Mouse (Mus musculus) midbrain, postnatal 0 days (tissue): Measurements from ENCODE around the gene Itpkb. TPM values are rescaled to one million over a fixed set of nuclear protein-coding genes. Genes with fewer than 3 reads are reported as not detected.

Source experiments
- ATAC-seq: fragments of 200-750 bp; cut with Nextera tagmentation; 2 replicates; pipeline ENCODE4 v1.8.0; 2017; ENCODE audit warnings: moderate number of reproducible peaks, mild to moderate bottlenecking, moderate TSS enrichment, moderate library complexity; ENCODE audit not compliant: low FRiP score
- DNase-seq: peaks from one replicate; pipeline ENCODE4 v3.0.0-alpha.2; 2015; ENCODE audit warnings: low spot score
- H3K27ac ChIP-seq: fragments of 300-500 bp; sonication (generic); 2 replicates; pipeline ENCODE4 v1.5.1; 2014; ENCODE audit warnings: low read depth, mild to moderate bottlenecking, low read length, mixed read lengths
- H3K27me3 ChIP-seq: fragments of 300-500 bp; sonication (generic); 2 replicates; pipeline ENCODE4 v1.6.1; 2014; ENCODE audit warnings: low read length, control low read depth, mixed read lengths; ENCODE audit not compliant: insufficient read depth
- H3K36me3 ChIP-seq: fragments of 300-500 bp; sonication (generic); 2 replicates; pipeline ENCODE4 v1.6.1; 2014; ENCODE audit warnings: low read length, control low read depth, mixed read lengths; ENCODE audit not compliant: insufficient read depth
- H3K4me1 ChIP-seq: fragments of 300-500 bp; sonication (generic); 2 replicates; pipeline ENCODE4 v1.6.1; 2014; ENCODE audit warnings: mild to moderate bottlenecking, control low read depth, antibody characterized with exemption, low read length, mixed read lengths; ENCODE audit not compliant: insufficient read depth
- H3K4me2 ChIP-seq: fragments of 300-500 bp; sonication (generic); 2 replicates; pipeline ENCODE4 v1.6.1; 2014; ENCODE audit warnings: low read depth, mild to moderate bottlenecking, low read length, mixed read lengths; ENCODE audit not compliant: poor library complexity, severe bottlenecking
- H3K4me3 ChIP-seq: fragments of 300-500 bp; sonication (generic); 2 replicates; pipeline ENCODE4 v1.5.1; 2014; ENCODE audit warnings: low read depth, mild to moderate bottlenecking, low read length, moderate library complexity
- H3K9ac ChIP-seq: fragments of 300-500 bp; sonication (generic); replicated peaks from 2 replicates; pipeline ENCODE4 v1.6.1; 2014; ENCODE audit warnings: mild to moderate bottlenecking, low read length, moderate library complexity, mixed read lengths; ENCODE audit not compliant: poor library complexity, severe bottlenecking
- H3K9me3 ChIP-seq: fragments of 300-500 bp; sonication (generic); 2 replicates; pipeline ENCODE4 v1.6.1; 2016; ENCODE audit warnings: low read length, control low read depth
- CTCF ChIP-seq: IDR thresholded peaks from 2 replicates; pipeline ENCODE4 v1.5.1; 2016; ENCODE audit warnings: antibody characterized with exemption, mild to moderate bottlenecking
- WGBS: fragments of 180-500 bp; shearing (Covaris S2); extraction: QIAGEN DNeasy Blood & Tissue Kit; methylation state at CpG from one replicate; pipeline ENCODE4 v1.1.7; 2014; 5-methylcytosine and 5-hydroxymethylcytosine counted together
- polyA plus RNA-seq: library from polyadenylated mRNA; unstranded; fragments of >200 nt; fragmentation: Nextera tagmentation; extraction: Ambion mirVana; gene quantifications from 2 replicates; pipeline ENCODE4 v1.2.1, GENCODE M21; 2015
- total RNA-seq: library from RNA; depleted of rRNA; stranded (reverse); fragments of >200 nt; gene quantifications from 2 replicates; pipeline ENCODE4 v1.2.3, GENCODE M21; 2014

Gene Itpkb
- total and polyA plus RNA-seq, 2 experiments from 2014 or later: 2.2 to 13.9 TPM

- Histone ChIP-seq H3K9ac (no peak overlapping the region), H3K9me3 (no peaks in the 10 kb centered on the region), H3K36me3 (no peaks in the 10 kb centered on the region), H3K27ac (no peak overlapping the region), H3K4me3 (no peak overlapping the region; the same call in 1 of the 2 replicates), H3K27me3 (0 out of 2 replicates have a peak, but pooled peaks cover 10% of the 10 kb centered on the region), H3K4me2 (peak overlapping the region; percentile 99), H3K4me1 (peaks cover 10% of the 10 kb centered on the region; the same call in 1 of the 2 replicates)
- TF ChIP-seq CTCF: no peak
- ATAC-seq: no peak
- WGBS: 44% methylated on average over 6 of the region's 6 CpGs
- DNase-seq: no peak
These were observed 3.3 kb downstream of the Itpkb start for GRCm38 (mm10) chr1:180333588-180333987.

GRCm38 (mm10) chr1:180334541-180334940 is 4.3 kb downstream of the Itpkb start:
- TF ChIP-seq CTCF: no peak
- WGBS: 87% methylated on average over 6 of the region's 6 CpGs
- Histone ChIP-seq H3K27me3 (0 out of 2 replicates have a peak, but pooled peaks cover 10% of the 10 kb centered on the region), H3K4me1 (peaks cover 10% of the 10 kb centered on the region; the same call in 1 of the 2 replicates), H3K36me3 (no peaks in the 10 kb centered on the region), H3K9ac (no peak overlapping the region), H3K9me3 (no peaks in the 10 kb centered on the region), H3K4me2 (peak overlapping the region; percentile 99), H3K27ac (no peak overlapping the region), H3K4me3 (no peak overlapping the region)
- DNase-seq (no peak), ATAC-seq (no peak)

DNA sequence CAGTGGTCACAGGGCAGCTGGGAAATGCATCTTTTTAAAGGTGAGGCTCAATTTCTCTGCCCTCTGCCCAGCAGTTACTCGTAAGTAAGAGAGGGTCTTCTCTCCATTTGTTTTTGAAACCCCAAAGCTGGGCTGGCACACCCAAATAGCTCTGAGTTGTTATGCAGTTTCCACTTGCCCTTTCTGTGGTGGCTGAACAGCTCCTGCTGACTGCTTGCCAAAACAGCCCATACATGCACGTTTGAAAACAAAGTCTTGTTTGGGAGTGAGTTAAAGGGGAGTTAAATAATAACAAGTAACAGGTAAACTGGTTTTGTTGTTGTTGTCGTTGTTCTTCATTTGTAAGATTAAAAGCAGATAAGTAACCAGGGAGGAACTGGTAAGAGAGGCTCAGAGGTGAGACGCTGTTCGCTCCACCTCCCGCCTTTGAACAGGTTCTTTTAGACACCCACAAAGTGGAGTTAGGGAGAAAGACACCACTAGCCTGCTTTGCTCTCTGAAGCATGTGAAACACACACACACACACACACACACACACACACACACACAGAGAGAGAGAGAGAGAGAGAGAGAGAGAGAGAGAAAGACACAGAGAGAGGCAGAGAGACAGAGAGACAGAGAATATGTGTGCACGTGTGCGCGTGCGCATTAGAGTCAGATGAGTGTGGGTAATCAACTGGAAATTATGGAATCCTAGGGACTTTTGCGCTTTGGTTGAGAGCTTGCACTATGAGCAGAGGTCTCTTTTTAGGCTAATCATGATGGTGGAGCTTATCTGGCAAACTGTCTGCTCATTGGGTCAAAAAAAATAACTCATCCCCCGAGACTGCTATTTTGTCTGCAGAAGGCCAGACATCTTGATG is 5.5 kb downstream of the Itpkb start:
- H3K4me1 ChIP-seq: peaks cover 10% of the 10 kb centered on the region; the same call in 1 of the 2 replicates
- 0 out of 2 replicates have a peak, but pooled peaks cover 10% of the 10 kb centered on the region for H3K27me3 ChIP-seq
- no peak overlapping the region for H3K4me3 ChIP-seq
- 77% methylated on average over 12 of the region's 12 CpGs for WGBS
- no peak for ATAC-seq
- H3K9me3 ChIP-seq: no peaks in the 10 kb centered on the region
- H3K9ac ChIP-seq: no peak overlapping the region
- TF ChIP-seq CTCF: no peak
- H3K4me2 ChIP-seq: 0 out of 2 replicates have a peak overlapping the region, but pooled peaks have one; percentile 2
- no peak overlapping the region for H3K27ac ChIP-seq
- DNase-seq: no peak
- H3K36me3 ChIP-seq: no peaks in the 10 kb centered on the region

DNA sequence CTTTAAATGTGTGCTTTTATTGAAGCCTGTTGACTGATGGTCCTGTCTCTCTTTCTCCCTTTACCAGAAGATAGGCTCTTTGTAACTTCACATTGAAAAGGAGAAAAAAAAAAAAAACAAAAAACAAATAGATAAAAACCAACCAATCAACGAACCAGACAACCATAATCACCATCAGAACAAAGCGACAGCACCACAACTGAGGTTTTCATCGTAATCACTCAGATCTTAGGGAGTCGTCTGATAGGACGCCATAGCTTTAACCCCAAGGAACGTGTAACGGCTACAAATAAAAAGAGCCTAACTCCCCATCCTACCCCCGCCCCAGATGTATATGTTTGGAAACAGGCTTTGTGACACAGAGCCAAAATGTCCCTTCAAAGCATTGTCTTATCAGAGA is 8.1 kb downstream of the Itpkb start:
- ATAC-seq (no peak), DNase-seq (no peak)
- Histone ChIP-seq H3K27me3 (0 out of 2 replicates have a peak, but pooled peaks cover 6% of the 10 kb centered on the region), H3K9ac (no peak overlapping the region), H3K4me2 (no peak overlapping the region), H3K27ac (no peak overlapping the region), H3K36me3 (no peaks in the 10 kb centered on the region), H3K4me3 (no peak overlapping the region), H3K4me1 (peaks cover 4% of the 10 kb centered on the region; the same call in 1 of the 2 replicates), H3K9me3 (no peaks in the 10 kb centered on the region)
- no peak for TF ChIP-seq CTCF
- WGBS: 89% methylated on average over 8 of the region's 8 CpGs

DNA sequence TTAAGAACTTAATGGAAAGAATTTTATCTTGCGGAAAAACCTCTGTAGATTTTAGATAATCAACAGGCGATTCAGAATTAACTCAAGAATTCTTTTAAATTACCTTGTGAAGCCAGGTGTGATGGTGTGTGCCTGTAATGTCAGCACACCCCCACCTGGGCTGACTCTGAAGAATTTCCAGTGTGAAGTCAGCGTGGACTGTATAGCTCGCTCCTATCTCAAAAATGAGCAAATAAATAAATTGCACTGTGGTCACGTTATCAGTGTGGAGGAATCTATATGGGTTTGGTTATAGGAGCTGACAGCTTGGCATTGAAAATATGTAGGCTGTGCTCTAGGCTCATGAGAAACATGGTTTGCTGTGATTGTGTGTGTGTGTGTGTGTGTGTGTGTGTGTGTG is 8.9 kb downstream of the Itpkb start:
- no peak overlapping the region for H3K27ac ChIP-seq
- no peaks in the 10 kb centered on the region for H3K9me3 ChIP-seq
- DNase-seq: no peak
- no peak for ATAC-seq
- TF ChIP-seq CTCF: no peak
- 0 out of 2 replicates have a peak, but pooled peaks cover under 1% of the 10 kb centered on the region for H3K27me3 ChIP-seq
- H3K4me1 ChIP-seq: no peaks in the 10 kb centered on the region
- H3K36me3 ChIP-seq: no peaks in the 10 kb centered on the region
- H3K4me2 ChIP-seq: no peak overlapping the region
- 95% methylated on average over 5 of the region's 5 CpGs for WGBS
- no peak overlapping the region for H3K9ac ChIP-seq
- no peak overlapping the region for H3K4me3 ChIP-seq

- WGBS: 73% methylated on average over 7 of the region's 7 CpGs
- no peak overlapping the region for H3K4me3 ChIP-seq
- H3K27me3 ChIP-seq: no peaks in the 10 kb centered on the region
- H3K9ac ChIP-seq: no peak overlapping the region
- H3K9me3 ChIP-seq: no peaks in the 10 kb centered on the region
- ATAC-seq (no peak), DNase-seq (no peak)
- TF ChIP-seq CTCF: no peak
- no peaks in the 10 kb centered on the region for H3K36me3 ChIP-seq
- H3K4me2 ChIP-seq: no peak overlapping the region
- no peak overlapping the region for H3K27ac ChIP-seq
- no peaks in the 10 kb centered on the region for H3K4me1 ChIP-seq
These were observed 12.7 kb downstream of the Itpkb start for GRCm38 (mm10) chr1:180342944-180343343.
